Mouse (Mus musculus) embryo, embryonic 11 days (tissue): ENCODE data around the gene Hist1h2be.
"Not testable (repeated sequence)": the region's sequence is repeated elsewhere in the genome, so short reads cannot be mapped to it uniquely, and the experiment has no call there.

Experiments used
- DNase-seq: peaks from one replicate; pipeline ENCODE4 v3.0.0-alpha.2; 2015

Gene Hist1h2be

DNA sequence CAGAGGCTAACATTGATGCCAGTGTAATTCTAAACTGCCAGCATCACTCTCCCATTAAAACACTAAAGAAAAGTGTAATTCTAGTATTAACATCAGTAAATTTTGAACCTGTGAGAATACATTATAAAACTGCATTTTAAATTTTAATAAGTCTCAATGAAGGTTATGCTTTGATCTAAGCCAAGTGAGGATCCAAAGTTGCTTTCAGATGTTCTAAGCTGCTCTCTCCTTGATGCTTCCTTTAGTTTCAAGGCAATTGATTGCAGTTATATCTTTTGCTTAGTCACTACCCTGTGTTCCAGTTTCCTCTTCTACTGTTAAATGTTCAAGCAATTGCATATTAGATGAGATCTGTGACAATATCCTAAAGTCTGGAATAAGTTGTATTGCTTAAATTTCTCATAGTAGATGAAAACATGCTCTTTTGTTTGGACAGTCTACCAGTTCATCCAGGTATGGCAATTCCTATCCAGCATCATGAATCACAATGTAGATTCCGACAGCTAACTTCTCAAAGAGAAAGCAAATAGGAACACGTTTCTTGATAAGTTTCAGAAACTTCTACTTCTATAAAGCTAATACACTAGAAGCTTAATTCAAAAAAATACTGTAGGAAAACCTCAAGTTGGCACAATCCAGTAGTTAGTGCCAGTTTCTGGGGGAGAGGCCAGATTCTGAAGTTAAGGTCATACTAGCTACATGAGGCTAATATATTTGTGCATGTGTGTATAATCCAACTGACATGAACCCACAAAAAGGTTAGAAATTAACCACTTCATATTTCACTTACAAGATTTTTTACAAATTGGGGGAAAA, 48.5 kb downstream of the Hist1h2be start:
- peak; percentile 47 for DNase-seq

DNA sequence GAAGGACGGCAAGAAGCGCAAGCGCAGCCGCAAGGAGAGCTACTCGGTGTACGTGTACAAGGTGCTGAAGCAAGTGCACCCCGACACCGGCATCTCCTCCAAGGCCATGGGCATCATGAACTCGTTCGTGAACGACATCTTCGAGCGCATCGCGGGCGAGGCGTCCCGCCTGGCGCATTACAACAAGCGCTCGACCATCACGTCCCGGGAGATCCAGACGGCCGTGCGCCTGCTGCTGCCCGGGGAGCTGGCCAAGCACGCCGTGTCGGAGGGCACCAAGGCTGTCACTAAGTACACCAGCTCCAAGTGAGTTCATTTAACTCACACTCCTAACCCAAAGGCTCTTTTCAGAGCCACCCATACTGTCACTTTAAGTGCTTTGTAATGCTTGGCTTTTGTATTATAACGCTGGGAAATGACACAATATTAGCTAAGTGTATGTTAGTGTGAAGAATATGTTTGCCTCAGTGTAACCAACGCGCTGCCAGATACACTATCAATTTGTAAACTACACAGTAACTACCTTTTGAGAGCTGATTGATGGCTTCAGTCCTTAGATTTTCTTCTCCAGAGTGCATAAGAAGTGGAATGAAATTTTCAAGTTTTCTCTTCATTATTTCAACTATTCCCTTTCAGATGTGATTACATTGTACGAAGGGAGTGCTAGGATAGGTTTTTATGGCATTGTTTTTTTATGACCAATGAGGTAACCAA, 49.3 kb downstream of the Hist1h2be start:
- DNase-seq: peak; percentile 56

DNA sequence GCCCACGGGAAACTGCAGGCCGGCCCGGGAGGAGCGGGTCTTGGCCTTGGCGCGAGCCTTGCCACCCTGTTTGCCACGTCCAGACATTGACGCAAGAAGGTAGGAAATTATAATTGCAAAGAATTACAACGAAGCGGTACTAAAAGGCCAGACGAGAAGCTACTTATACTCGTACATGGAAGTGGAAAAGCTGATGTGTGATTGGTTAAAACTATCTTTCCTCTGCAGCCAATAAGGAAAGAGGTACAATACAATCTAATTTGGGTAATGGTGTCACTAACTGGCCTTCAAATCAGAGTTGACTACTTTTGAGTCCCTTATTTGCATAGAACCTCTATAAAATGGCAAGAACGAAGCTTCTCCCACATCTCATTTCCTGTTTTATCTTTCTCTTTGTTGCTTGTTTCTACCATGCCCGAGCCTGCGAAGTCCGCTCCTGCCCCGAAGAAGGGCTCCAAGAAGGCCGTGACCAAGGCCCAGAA, 49.9 kb downstream of the Hist1h2be start, which contains the start of the genes Hist1h2ae and Hist1h2bg:
Gene Hist1h2ae (minus strand): TSS at position 199 of the 482 bp plus-strand sequence.
Gene Hist1h2bg (plus strand): TSS at position 375 of the 482 bp plus-strand sequence.
- peak; percentile 89 for DNase-seq

- DNase-seq: peak; percentile 60
Observed at GRCm38 (mm10) chr13:23570261-23571021, 50.5 kb downstream of the Hist1h2be start.

- DNase-seq: no peak
Observed at GRCm38 (mm10) chr13:23564482-23564881, 56.4 kb downstream of the Hist1h2be start.

GRCm38 (mm10) chr13:23562699-23563462, 58.0 kb downstream of the Hist1h2be start:
- DNase-seq: peak; percentile 80

DNA sequence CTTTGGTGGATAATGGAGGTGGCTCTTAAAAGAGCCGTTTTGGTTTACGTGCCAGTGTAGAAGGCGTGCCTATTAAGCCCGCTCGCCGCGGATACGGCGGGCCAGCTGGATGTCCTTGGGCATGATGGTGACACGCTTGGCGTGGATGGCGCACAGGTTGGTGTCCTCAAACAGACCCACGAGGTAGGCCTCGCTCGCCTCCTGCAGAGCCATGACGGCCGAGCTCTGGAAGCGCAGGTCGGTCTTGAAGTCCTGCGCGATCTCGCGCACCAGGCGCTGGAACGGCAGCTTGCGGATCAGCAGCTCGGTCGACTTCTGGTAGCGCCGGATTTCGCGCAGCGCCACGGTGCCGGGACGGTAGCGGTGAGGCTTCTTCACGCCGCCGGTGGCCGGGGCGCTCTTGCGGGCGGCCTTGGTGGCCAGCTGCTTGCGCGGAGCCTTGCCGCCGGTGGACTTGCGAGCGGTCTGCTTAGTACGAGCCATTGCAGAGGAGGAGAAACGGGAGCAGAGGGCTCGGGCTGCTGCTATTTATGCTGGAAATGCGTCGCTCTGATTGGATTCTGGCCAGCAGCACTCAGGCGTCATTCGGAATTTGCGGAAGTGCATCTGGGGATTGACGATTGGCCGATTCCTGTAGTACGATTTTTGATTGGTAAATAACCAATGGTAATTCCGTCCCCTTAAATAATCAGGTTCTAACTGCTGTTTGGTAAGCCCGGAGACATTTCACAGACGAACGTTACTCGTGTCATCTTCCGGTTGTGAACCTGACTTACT, 58.9 kb downstream of the Hist1h2be start, which contains the start of gene Hist1h3e:
Gene Hist1h3e (minus strand): TSS at position 487 of the 777 bp plus-strand sequence.
- peak; percentile 96 for DNase-seq

GRCm38 (mm10) chr13:23561531-23561882, 59.4 kb downstream of the Hist1h2be start:
- DNase-seq: not testable (repeated sequence)

DNA sequence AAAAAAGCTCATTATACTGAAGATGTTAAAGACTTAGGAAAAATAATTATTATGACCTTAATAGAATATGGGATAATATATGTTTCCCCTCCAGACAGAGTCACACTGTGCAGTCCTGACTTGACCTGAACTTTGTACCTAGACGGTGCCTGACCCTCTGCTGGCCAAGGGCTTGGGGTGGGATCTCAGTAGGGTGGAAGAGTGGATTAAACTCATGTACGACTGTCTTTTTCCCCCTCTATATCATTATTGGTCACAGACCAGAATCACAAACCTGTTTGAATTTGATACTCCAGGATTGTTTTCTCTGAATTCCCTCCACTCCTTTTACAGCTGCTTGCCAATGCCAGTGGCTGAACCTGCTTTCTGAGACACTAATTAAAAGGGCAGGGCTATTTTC, 60.2 kb downstream of the Hist1h2be start:
- not testable (repeated sequence) for DNase-seq

DNA sequence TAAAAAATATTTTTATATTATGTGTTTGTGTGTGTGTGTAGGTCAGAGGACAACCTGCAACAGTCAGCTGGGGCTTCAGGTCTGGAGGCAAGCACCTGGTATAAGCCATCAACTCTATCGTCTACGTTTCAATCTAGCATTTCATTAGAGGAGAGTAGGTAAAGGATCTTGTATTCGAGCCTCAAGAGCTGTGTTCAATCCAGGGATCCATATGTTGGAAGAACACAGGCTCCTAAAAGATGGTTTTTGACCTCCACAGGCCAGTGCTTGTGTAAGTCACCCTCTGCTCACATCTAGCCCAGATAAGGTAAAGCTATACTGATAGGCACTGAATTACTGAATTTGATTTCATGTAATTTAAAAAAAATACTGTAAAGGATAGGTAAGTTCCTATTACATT, 64.0 kb downstream of the Hist1h2be start:
- no peak for DNase-seq

DNA sequence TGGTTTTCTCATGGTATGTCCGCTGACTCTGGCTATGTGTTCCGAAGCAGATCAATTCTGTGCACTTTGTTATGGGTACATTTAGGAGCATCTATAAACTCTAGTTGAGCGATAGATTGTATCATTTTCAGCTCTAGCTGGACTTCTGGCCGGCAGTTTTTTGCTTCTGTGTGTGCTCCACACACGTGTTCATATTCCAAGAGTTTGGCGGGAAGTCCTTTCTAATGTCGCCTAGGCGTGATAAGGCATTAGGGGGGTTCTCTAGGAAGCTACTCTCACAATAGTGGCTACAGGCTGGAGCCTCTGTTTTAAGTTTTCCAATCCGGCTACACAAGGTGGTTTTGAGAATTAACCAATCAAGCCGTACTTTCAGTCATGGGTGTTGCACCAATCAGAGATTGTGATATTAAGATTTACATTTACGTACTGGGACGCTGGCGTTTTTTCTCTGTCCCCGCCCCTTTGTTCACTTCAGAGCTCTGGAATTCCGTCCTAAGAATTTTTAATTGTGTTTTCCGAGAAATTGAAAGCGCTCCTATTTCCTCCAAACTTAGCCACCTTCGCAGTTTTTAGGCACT, 65.0 kb downstream of the Hist1h2be start:
- peak; percentile 92 for DNase-seq

DNA sequence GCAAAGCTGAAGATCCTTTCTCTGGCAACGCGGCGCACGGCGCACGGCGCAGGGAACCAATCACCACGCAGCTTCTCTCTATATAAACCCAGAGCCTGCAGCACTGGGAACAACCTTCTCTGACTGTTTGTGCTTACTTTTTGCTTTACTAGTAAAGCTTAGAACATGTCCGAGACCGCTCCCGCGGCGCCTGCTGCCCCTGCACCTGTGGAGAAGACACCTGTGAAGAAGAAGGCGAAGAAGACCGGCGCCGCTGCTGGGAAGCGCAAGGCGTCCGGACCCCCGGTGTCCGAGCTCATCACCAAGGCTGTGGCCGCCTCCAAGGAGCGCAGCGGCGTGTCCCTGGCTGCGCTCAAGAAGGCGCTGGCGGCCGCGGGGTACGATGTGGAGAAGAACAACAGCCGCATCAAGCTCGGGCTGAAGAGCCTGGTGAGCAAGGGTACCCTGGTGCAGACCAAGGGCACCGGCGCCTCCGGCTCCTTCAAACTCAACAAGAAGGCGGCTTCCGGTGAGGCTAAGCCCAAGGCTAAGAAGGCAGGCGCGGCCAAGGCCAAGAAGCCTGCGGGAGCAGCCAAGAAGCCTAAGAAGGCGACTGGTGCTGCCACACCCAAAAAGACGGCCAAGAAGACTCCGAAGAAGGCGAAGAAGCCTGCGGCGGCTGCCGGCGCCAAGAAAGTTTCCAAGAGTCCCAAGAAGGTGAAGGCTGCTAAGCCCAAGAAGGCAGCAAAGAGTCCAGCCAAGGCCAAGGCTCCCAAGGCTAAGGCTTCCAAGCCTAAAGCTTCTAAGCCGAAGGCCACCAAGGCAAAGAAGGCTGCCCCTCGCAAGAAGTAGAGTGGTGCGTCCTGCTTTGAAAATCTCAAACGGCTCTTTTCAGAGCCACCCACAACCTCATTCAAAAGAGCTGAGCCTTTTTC, 65.7 kb downstream of the Hist1h2be start:
- peak; percentile 93 for DNase-seq

GRCm38 (mm10) chr13:23554393-23554792, 66.5 kb downstream of the Hist1h2be start:
- peak; percentile 25 for DNase-seq

DNA sequence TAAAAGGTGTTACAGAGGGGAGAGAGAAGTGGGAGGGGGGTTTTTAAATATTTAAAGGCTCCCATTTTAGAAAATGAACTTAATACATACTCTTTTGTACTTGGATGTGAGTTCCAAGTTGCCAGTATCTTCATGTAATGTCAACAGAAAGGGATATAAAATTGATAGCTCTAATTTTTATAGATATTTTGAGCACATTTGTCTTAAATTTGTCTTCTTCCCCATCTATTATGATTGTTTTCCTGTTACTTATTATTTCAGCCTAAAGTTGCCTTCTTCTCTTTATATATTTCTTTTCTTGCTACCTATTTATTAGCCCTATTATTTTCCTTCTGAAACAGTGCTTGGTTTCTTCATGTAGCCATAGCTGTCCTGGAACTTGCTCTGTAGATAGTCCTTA, 68.0 kb downstream of the Hist1h2be start, which contains the start of gene Hist1h1d:
Gene Hist1h1d (plus strand): TSS at position 301 of the 400 bp plus-strand sequence.
- DNase-seq: no peak

- DNase-seq: no peak
Observed at GRCm38 (mm10) chr13:23551931-23552914, 68.7 kb downstream of the Hist1h2be start.

- DNase-seq: peak; percentile 95
Observed at GRCm38 (mm10) chr13:23551146-23551834, 69.6 kb downstream of the Hist1h2be start, which contains the start of gene Hist1h4f. Hist1h4f (minus strand) TSS chr13:23551648.

DNA sequence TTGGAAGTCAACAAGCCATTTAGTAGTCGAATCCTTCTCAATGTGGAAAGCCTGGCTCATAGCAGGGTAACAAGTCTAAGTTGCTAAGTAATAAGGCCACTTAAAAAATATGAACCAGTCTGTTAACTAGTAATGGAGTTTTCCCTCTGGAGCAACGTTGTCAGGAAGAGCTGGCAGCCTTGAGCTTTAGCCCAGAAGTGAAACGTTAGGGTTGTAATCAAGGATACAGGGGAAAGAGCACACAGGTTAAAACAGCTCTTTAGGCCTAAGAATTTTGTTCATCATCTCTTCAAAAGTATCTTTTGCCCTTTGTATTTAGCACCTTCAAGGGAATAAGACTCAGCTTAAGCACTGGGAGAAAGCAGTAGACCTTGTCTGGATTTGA, 70.2 kb downstream of the Hist1h2be start:
- peak; percentile 55 for DNase-seq

DNA sequence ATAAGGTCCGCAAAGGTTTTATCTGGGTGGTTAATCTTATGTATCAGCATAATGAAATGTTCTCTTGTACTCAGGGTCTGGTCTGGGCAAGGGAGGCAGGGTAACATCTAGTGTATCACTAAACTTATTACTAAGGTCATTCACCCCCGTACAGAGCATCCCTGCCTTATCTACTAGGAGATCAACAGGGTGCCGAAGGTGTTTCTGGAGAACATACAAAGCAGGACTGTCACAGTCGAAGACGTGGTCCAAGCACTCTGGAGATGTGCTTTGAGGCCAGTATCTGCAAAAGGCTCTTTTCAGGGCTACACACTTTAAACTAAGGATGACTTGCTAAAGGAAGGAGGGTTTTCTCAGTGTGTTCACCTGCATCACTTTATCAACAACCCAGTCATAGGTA, 74.2 kb downstream of the Hist1h2be start:
- no peak for DNase-seq
